Mouse (Mus musculus): ENCODE measurements around the gene Klc4.

DNA sequence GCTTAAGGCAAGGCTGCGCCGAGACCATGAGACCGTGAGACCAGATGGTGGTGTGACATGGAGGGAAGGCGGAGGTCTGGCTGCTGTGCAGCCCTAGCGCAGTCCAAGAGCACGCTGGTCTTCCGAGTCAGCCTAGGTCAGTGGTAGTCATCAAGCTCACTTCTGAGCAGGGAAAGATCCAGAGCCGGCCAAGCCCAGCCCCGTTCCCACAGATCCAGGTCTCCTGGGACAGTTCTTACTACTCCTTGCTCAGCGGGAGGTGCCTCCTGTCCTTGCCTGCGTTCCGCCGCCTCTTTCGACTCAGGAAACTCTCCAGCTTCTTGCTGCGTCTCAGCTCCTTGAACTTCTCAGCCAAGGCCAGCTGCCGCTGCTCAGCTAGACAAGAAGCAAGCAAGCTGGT lies 21.9 kb upstream of the Klc4 start:
- TF ChIP-seq POLR2A (IDR thresholded peaks at IDR 0.05; ENCODE audit: low read depth, low read length) (no peak), CTCF (IDR thresholded peaks at IDR 0.05; ENCODE audit: borderline replicate concordance, insufficient read depth, low read length) (no peak)
